Mouse (Mus musculus) testis, adult 2 months (tissue): ENCODE measurements around the gene Agap3.

Experiments used
- CTCF ChIP-seq: fragments of 200-500 bp; IDR thresholded peaks from 2 replicates; pipeline ENCODE4 v1.5.1; 2012; ENCODE audit warnings: low read depth, mild to moderate bottlenecking, inconsistent platforms, low read length, moderate library complexity; ENCODE audit not compliant: control insufficient read depth, insufficient read depth, insufficient replicate concordance
- POLR2A ChIP-seq: fragments of 200-500 bp; IDR thresholded peaks from 2 replicates; pipeline ENCODE4 v1.6.1; 2012; ENCODE audit warnings: low read depth, mild to moderate bottlenecking, inconsistent platforms, low read length, moderate library complexity; ENCODE audit not compliant: control insufficient read depth

DNA sequence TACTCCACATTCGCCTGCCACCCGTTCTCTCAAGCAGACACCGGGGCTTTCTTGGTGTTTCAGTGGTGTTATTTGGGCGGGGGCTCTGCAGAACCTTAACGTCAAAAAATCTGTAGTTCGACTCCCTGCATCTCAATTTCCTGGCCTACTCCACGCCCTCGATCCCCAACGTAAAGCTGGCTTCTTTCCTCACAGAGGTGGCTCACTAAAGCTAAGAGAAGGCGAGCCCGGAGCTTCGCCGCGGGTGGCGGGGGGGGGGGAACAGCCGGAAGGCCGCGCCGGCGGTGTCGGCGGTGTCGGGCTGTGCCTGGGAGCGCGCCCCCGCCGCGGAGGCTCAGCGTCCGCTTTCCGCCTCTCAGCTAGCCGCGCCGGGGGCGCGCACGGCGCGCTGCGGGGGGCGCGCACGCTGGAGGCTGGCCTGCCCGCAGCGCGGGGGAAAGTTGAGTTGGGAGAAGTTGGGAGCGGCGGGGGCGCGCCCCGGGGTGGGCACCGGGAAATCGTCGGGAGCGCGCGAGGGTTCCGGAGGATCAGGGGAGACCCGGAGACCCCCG is 27.0 kb upstream of the Agap3 start:
- TF ChIP-seq CTCF = no peak
- peak; percentile 39; the same call in 1 of the 2 replicates for TF ChIP-seq POLR2A
